Mouse (Mus musculus): ENCODE measurements around the gene Cab39l. TPM values are rescaled to one million over a fixed set of nuclear protein-coding genes. Genes with fewer than 3 reads are reported as not detected.

The Cab39l gene
- polyA plus RNA-seq, 1 experiment from 2014 or later = 26.5 TPM

- Histone ChIP-seq H3K27me3 (ENCODE audit: control insufficient read depth, insufficient read depth, low read length) (no peaks in the 10 kb centered on the region), H3K4me1 (ENCODE audit: control insufficient read depth, insufficient read depth, low read length) (no peaks in the 10 kb centered on the region), H3K27ac (replicated peaks; ENCODE audit: low read depth, low read length) (no peak overlapping the region), H3K9ac (replicated peaks; ENCODE audit: low read length) (no peak overlapping the region), H3K4me3 (replicated peaks; ENCODE audit: low read depth, low read length) (no peak overlapping the region), H3K9me3 (ENCODE audit: control insufficient read depth, low read length) (no peaks in the 10 kb centered on the region), H3K36me3 (ENCODE audit: control insufficient read depth, insufficient read depth, low read length) (0 out of 2 replicates have a peak, but pooled peaks cover 4% of the 10 kb centered on the region), H3K4me2 (ENCODE audit: low read length) (no peak overlapping the region)
- ATAC-seq (ENCODE audit: low FRiP score, low TSS enrichment) = no peak
- 88% methylated on average over 5 of the region's 5 CpGs for WGBS
- no peak for DNase-seq
Measured at GRCm38 (mm10) chr14:59633295-59633898, 192.6 kb downstream of the Cab39l start.

GRCm38 (mm10) chr14:59633988-59634387 lies 193.2 kb downstream of the Cab39l start:
- no peaks in the 10 kb centered on the region for H3K27me3 ChIP-seq (ENCODE audit: control insufficient read depth, insufficient read depth, low read length)
- no peak overlapping the region for H3K27ac ChIP-seq (replicated peaks; ENCODE audit: low read depth, low read length)
- no peak for DNase-seq
- H3K36me3 ChIP-seq (ENCODE audit: control insufficient read depth, insufficient read depth, low read length) = 0 out of 2 replicates have a peak, but pooled peaks cover 4% of the 10 kb centered on the region
- no peak overlapping the region for H3K4me2 ChIP-seq (ENCODE audit: low read length)
- no peak overlapping the region for H3K9ac ChIP-seq (replicated peaks; ENCODE audit: low read length)
- 82% methylated on average over 9 of the region's 9 CpGs for WGBS
- ATAC-seq (ENCODE audit: low FRiP score, low TSS enrichment) = no peak
- H3K9me3 ChIP-seq (ENCODE audit: control insufficient read depth, low read length) = no peaks in the 10 kb centered on the region
- no peak overlapping the region for H3K4me3 ChIP-seq (replicated peaks; ENCODE audit: low read depth, low read length)
- H3K4me1 ChIP-seq (ENCODE audit: control insufficient read depth, insufficient read depth, low read length) = no peaks in the 10 kb centered on the region

Other genes with a start within 250 kb of the Cab39l start
- gene Rcbtb1, start 239.8 kb upstream of the Cab39l start, polyA plus RNA-seq (2014; fragmentation: Nextera tagmentation; extraction: Ambion mirVana) = 53.1 and 79.4 TPM in 2 replicates
- gene Gm6904, start 180.8 kb upstream of the Cab39l start, polyA plus RNA-seq (2014; fragmentation: Nextera tagmentation; extraction: Ambion mirVana) = not detected in 2 replicates
- 0.97 TPM in 1 of 2 replicates, not detected in the other for gene Phf11a, start 143.4 kb upstream of the Cab39l start, polyA plus RNA-seq (2014; fragmentation: Nextera tagmentation; extraction: Ambion mirVana)
- gene Phf11b, start 99.6 kb upstream of the Cab39l start, polyA plus RNA-seq (2014; fragmentation: Nextera tagmentation; extraction: Ambion mirVana) = 2.5 TPM in 1 of 2 replicates, not detected in the other
- gene Phf11d, start 75.5 kb upstream of the Cab39l start, polyA plus RNA-seq (2014; fragmentation: Nextera tagmentation; extraction: Ambion mirVana) = 0.18 and 1.3 TPM in 2 replicates
- gene Phf11c, start 45.6 kb upstream of the Cab39l start, polyA plus RNA-seq (2014; fragmentation: Nextera tagmentation; extraction: Ambion mirVana) = 0.31 and 0.49 TPM in 2 replicates
- 5.4 and 8.6 TPM in 2 replicates for gene Setdb2, start 88 bp upstream of the Cab39l start, polyA plus RNA-seq (2014; fragmentation: Nextera tagmentation; extraction: Ambion mirVana)
- 31.6 and 39.4 TPM in 2 replicates for gene Cdadc1, start 157.0 kb downstream of the Cab39l start, polyA plus RNA-seq (2014; fragmentation: Nextera tagmentation; extraction: Ambion mirVana)
- 4.9 and 5.4 TPM in 2 replicates for gene Shisa2, start 184.3 kb downstream of the Cab39l start, polyA plus RNA-seq (2014; fragmentation: Nextera tagmentation; extraction: Ambion mirVana)